Mouse (Mus musculus) CH12.LX (cell line): ENCODE measurements around the gene Adam10. TPM values are rescaled to one million over a fixed set of nuclear protein-coding genes. Genes with fewer than 3 reads are reported as not detected.

Experiments used
- DNase-seq: peaks from one replicate; pipeline ENCODE4 v3.0.0-alpha.2; 2013; ENCODE audit errors: extremely low read depth
- H3K27ac ChIP-seq: 2 replicates; pipeline ENCODE4 v1.5.1; 2012; ENCODE audit warnings: low read depth, mild to moderate bottlenecking, control low read depth, moderate library complexity; ENCODE audit not compliant: insufficient read depth
- H3K27me3 ChIP-seq: replicated peaks from 2 replicates; pipeline ENCODE3; 2012; ENCODE audit warnings: inconsistent platforms
- H3K36me3 ChIP-seq, 2 experiments: replicated peaks in 1 of 2; 2 replicates each; pipeline versions ENCODE3 to v1.6.1; 2012; ENCODE audit warnings: inconsistent platforms in 1 of 2, low read length in 1 of 2, mild to moderate bottlenecking in 1 of 2, mixed read lengths in 1 of 2, moderate library complexity in 1 of 2; ENCODE audit not compliant: control insufficient read depth in 1 of 2, insufficient read depth in 1 of 2
- H3K4me1 ChIP-seq, 2 experiments: 2 replicates each; pipeline ENCODE4 v1.6.1; 2012; ENCODE audit warnings: inconsistent platforms in 1 of 2, moderate library complexity in 1 of 2; ENCODE audit not compliant: insufficient read depth in 2 of 2, control insufficient read depth in 1 of 2
- H3K4me2 ChIP-seq: 2 replicates; pipeline ENCODE4 v1.6.1; 2012; ENCODE audit warnings: low read depth, mild to moderate bottlenecking, control low read depth; ENCODE audit not compliant: poor library complexity, insufficient read depth, severe bottlenecking
- H3K4me3 ChIP-seq, 3 experiments: fragments of 150-350 bp in 1 of 3; sonication (generic) in 1 of 3; replicated peaks in 1 of 3; 2 replicates each; pipeline versions ENCODE3 to v1.5.1; 2011 to 2012; ENCODE audit warnings: low read depth in 2 of 3, low read length in 2 of 3, mild to moderate bottlenecking in 2 of 3, moderate library complexity in 2 of 3, control low read depth in 1 of 3, improper control_type of control experiment in 1 of 3, inconsistent platforms in 1 of 3, mixed read lengths in 1 of 3; ENCODE audit not compliant: poor library complexity in 1 of 3
- H3K79me2 ChIP-seq: replicated peaks from 2 replicates; pipeline ENCODE4 v1.6.1; 2012; ENCODE audit warnings: mild to moderate bottlenecking, moderate library complexity; ENCODE audit not compliant: control insufficient read depth, poor library complexity, insufficient read depth, severe bottlenecking; ENCODE audit errors: extremely low read depth
- H3K9ac ChIP-seq: 2 replicates; pipeline ENCODE4 v1.6.1; 2012; ENCODE audit warnings: low read depth, mild to moderate bottlenecking, control low read depth, moderate library complexity; ENCODE audit not compliant: insufficient read depth
- H3K9me3 ChIP-seq: replicated peaks from 2 replicates; pipeline ENCODE3; 2012; ENCODE audit warnings: low read length, inconsistent platforms, mixed read lengths
- CHD1 ChIP-seq: IDR thresholded peaks from 2 replicates; pipeline ENCODE4 v1.6.1; 2012; ENCODE audit warnings: low read depth, low read length, improper control_type of control experiment, inconsistent platforms
- CTCF ChIP-seq, 2 experiments: IDR thresholded peaks in 1 of 2; conservative IDR thresholded peaks in 1 of 2; 2 replicates each; pipeline ENCODE4 v1.5.1; 2011 to 2012; ENCODE audit warnings: low read depth in 2 of 2, low read length in 2 of 2, improper control_type of control experiment in 1 of 2, inconsistent platforms in 1 of 2, mild to moderate bottlenecking in 1 of 2, moderate library complexity in 1 of 2
- ETS1 ChIP-seq: conservative IDR thresholded peaks from 2 replicates; pipeline ENCODE4 v1.6.1; 2012; ENCODE audit warnings: low read depth, mild to moderate bottlenecking, inconsistent platforms, low read length, improper control_type of control experiment, moderate library complexity
- GABPA ChIP-seq: IDR thresholded peaks from 2 replicates; pipeline ENCODE4 v1.6.1; 2012; ENCODE audit warnings: low read depth, low read length, improper control_type of control experiment, inconsistent platforms; ENCODE audit not compliant: insufficient replicate concordance
- IRF4 ChIP-seq: IDR thresholded peaks from 2 replicates; pipeline ENCODE4 v1.6.1; 2014; ENCODE audit warnings: low read depth, mild to moderate bottlenecking, inconsistent platforms, low read length, improper control_type of control experiment
- JUND ChIP-seq: conservative IDR thresholded peaks from 2 replicates; pipeline ENCODE4 v1.6.1; 2011; ENCODE audit warnings: low read depth, low read length, improper control_type of control experiment
- KAT2A ChIP-seq: IDR thresholded peaks from 2 replicates; pipeline ENCODE4 v1.6.1; 2012; ENCODE audit warnings: low read length, improper control_type of control experiment, inconsistent platforms; ENCODE audit not compliant: insufficient replicate concordance
- MAX ChIP-seq: IDR thresholded peaks from 2 replicates; pipeline ENCODE4 v1.6.1; 2011; ENCODE audit warnings: low read length, improper control_type of control experiment
- NELFE ChIP-seq: IDR thresholded peaks from 2 replicates; pipeline ENCODE4 v1.6.1; 2011; ENCODE audit warnings: low read depth, low read length, improper control_type of control experiment
- PAX5 ChIP-seq: IDR thresholded peaks from 2 replicates; pipeline ENCODE4 v1.6.1; 2012; ENCODE audit warnings: low read length, inconsistent platforms, mixed read lengths
- RAD21 ChIP-seq: IDR thresholded peaks from 2 replicates; pipeline ENCODE4 v1.6.1; 2011; ENCODE audit warnings: low read depth, mild to moderate bottlenecking, low read length, improper control_type of control experiment, moderate library complexity
- SMC3 ChIP-seq: IDR thresholded peaks from 2 replicates; pipeline ENCODE4 v1.6.1; 2011; ENCODE audit warnings: low read depth, low read length, improper control_type of control experiment
- ZNF384 ChIP-seq: IDR thresholded peaks from 2 replicates; pipeline ENCODE4 v1.6.1; 2012; ENCODE audit warnings: low read depth, low read length, improper control_type of control experiment, inconsistent platforms
- dilution Hi-C: fragments of 300-500 bp; cut with MboI; formaldehyde crosslinking; loops from 2 replicates; pipeline ENCODE4 v1.14.3; 2020; ENCODE audit warnings: low sequenced_read_pairs; ENCODE audit not compliant: extremely low pct_unique_long_range_greater_than_20kb, extremely low pct_ligation_motif_present
- in situ Hi-C: fragments of 300-500 bp; cut with MboI; formaldehyde crosslinking; loops from 3 replicates; pipeline ENCODE4 v1.14.3; 2019; ENCODE audit warnings: low sequenced_read_pairs, low pct_ligation_motif_present, low pct_unique_long_range_greater_than_20kb, mixed read lengths
- polyA plus RNA-seq: library from polyadenylated mRNA; unstranded; fragments of >175 nt; gene quantifications from 2 replicates; pipeline ENCODE4 v1.2.1, GENCODE M21; 2012; ENCODE audit warnings: low read depth; ENCODE audit not compliant: insufficient read length
- total RNA-seq, 2 experiments: library from RNA; depleted of rRNA; stranded (reverse); fragments of 300-350 nt in 1 of 2; fragments of >200 nt in 1 of 2; gene quantifications; 2 replicates each; pipeline ENCODE4 v1.2.3; 2012 to 2014

Adam10 gene
- total and polyA plus RNA-seq, 3 experiments = 9.3 to 28.9 (median 17.8) TPM

DNA sequence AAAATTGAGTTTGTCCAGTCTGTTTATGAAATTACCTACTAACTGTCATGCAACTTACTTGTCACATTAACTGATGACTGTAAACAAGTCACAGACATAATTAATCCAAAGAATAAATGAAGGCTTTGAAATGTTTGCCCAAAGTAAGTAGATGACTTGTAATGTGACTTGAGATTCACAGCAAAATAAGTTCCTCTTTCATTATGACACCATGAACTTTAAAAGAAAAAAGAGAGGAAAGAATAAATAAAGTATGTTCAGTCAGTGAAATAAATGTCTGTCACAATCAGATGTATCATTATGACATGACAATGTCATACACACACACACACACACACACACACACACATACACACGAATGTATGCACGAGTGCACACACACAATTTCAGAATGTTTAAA is 28.5 kb upstream of the Adam10 start (continued):
- TF ChIP-seq MAX (no peak), IRF4 (peak; percentile 60), NELFE (no peak), GABPA (no peak), JUND (peak; percentile 64), KAT2A (no peak)
- TF ChIP-seq, all 38 proteins: peak for 4

DNA sequence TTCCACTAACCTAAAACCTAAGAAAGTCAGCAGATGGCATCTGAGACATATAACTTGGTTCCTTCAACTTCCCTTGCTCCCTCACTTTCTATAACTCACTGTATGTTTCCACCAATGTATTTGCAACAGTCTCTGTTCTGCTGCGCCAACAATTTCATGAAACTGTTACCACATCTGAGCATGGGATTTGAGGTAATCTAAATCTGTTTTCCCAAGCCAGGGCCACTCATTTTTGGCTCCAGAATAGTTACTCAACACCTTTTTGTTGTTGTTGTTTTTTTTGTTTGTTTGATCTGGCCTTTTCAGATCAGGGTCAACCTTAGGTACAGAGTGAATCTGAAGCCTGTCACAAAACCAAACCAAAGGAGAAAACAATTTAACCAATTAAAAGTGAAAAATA is 27.8 kb upstream of the Adam10 start:
- Histone ChIP-seq H3K27ac (no peak overlapping the region), H3K4me1 (peaks cover 14 to 61% of the 10 kb centered on the region in 2 experiments), H3K4me3 (no peak overlapping the region), H3K27me3 (no peaks in the 10 kb centered on the region), H3K36me3 (peaks cover 0 to 10% of the 10 kb centered on the region in 2 experiments), H3K4me2 (no peak overlapping the region), H3K9me3 (no peaks in the 10 kb centered on the region), H3K79me2 (peaks cover 10% of the 10 kb centered on the region), H3K9ac (no peak overlapping the region)
- dilution Hi-C loops (no loop called here), in situ Hi-C loops (no loop called here)
- TF ChIP-seq NELFE (no peak), CTCF (conservative IDR thresholded peaks at IDR 0.05 in 1 of 2, IDR thresholded peaks at IDR 0.05 in 1 of 2; ENCODE audit: low read depth in 2 of 2, low read length in 2 of 2) (0 out of 4 replicates have a peak, but pooled peaks of 1 of the 2 experiments have one; percentile 2)
- DNase-seq = no peak

DNA sequence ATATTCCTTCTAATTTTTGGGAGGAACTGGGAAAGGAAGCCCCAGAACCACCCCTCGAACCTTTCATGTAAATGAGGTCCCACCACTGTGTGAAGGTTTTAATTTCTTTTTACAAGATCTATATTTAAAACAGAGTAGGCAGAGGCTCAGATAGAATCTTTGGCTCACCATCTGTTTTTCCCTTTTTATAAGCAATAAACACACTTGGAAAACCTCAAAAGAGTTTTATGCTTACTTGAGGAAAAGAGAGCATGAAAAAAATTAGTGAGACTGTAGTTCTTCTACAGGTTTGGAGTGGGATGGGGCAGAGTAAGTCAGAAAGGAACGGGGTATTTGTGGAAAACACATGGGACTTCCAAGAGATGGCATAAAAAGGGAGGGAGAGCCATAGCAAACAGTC is 26.6 kb upstream of the Adam10 start:
- H3K4me1 ChIP-seq = peaks cover 14 to 61% of the 10 kb centered on the region in 2 experiments
- in situ Hi-C loops = no loop called here
- TF ChIP-seq MAX = no peak
- no peak for TF ChIP-seq CHD1
- TF ChIP-seq PAX5 = no peak
- H3K9ac ChIP-seq = no peak overlapping the region
- dilution Hi-C loops = no loop called here
- H3K79me2 ChIP-seq = peaks cover 10% of the 10 kb centered on the region
- no peaks in the 10 kb centered on the region for H3K27me3 ChIP-seq
- H3K4me2 ChIP-seq = no peak overlapping the region
- H3K9me3 ChIP-seq = no peaks in the 10 kb centered on the region
- H3K36me3 ChIP-seq = peaks cover 0 to 10% of the 10 kb centered on the region in 2 experiments
- H3K4me3 ChIP-seq = no peak overlapping the region
- no peak for DNase-seq
- no peak overlapping the region for H3K27ac ChIP-seq

DNA sequence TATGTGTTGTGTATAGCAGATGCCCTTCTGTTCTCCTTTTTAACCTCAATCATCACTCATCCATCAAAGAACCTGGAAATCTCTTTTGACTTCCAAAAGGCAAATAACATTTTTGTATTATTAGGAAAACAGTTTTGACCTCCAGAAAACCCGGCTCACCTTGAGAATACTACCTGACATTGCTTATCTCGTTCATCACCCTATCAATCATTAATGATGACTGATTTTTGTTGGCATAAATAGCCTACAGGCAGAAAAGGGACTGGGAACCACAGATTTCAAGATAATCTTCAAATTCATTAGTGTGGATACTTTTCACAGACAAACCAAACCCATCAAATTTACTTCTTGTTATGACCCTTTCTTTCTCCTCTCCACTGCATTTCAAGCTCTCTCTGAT is 24.9 kb upstream of the Adam10 start:
- Histone ChIP-seq H3K79me2 (peaks cover 10% of the 10 kb centered on the region), H3K9me3 (no peaks in the 10 kb centered on the region), H3K4me1 (peaks cover 14 to 67% of the 10 kb centered on the region in 2 experiments), H3K4me2 (peak overlapping the region; percentile 44), H3K9ac (no peak overlapping the region), H3K27ac (no peak overlapping the region), H3K36me3 (peaks cover 0 to 10% of the 10 kb centered on the region in 2 experiments), H3K4me3 (no peak overlapping the region), H3K27me3 (no peaks in the 10 kb centered on the region)
- TF ChIP-seq RAD21 (no peak), SMC3 (no peak), CHD1 (no peak), ZNF384 (no peak), JUND (no peak), KAT2A (no peak), GABPA (no peak), ETS1 (no peak)
- dilution Hi-C loops = no loop called here
- no peak for DNase-seq
- in situ Hi-C loops = no loop called here
